ENCODE assay signal across 35 mouse cellular contexts in the genomic region with DNA sequence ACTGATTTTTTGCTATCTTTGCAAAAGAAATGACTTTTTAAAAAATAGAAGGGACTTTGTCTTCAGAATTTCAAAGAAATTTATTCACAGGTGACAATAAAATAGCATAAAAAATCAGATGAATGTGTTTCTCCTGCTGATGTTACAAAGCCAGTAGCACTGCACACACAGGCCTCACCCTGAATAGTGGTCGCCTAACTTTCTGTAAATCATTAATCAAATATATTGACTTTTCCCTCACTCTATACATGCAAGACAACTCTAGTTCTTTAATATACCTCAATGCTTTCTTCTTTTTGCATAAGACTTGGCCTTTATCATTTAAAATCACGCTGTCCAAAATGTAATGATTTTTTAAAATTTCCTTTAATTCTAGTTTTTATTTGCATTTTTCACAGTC. TPM values are rescaled to one million over a fixed set of nuclear protein-coding genes. Genes with fewer than 3 reads are reported as not detected.
"Had no signal": no experiment of that assay in that cellular context is flagged by ENCODE, and none has a peak within 500 bp of the region (broad histone marks: within the 10 kb centered on the region; RNA-seq: fewer than 3 reads in every experiment).

No protein-coding gene starts in this region.

- H3K4me1 ChIP-seq: limb, embryonic 10.5 days; limb, embryonic 12.5 days; limb, embryonic 13.5 days; limb, embryonic 15.5 days; liver, embryonic 12.5 days; liver, embryonic 13.5 days; liver, embryonic 15.5 days; lung, embryonic 15.5 days; megakaryocyte, embryonic 14.5 days; midbrain, embryonic 10.5 days; midbrain, embryonic 12.5 days; midbrain, embryonic 13.5 days; midbrain, embryonic 15.5 days had no signal

- ATAC-seq: liver, embryonic 12.5 days; liver, postnatal 0 days; lung, postnatal 0 days; midbrain, embryonic 13.5 days; midbrain, embryonic 15.5 days; midbrain, embryonic 16.5 days had no signal

- H3K9me3 ChIP-seq: limb, embryonic 10.5 days; limb, embryonic 12.5 days; limb, embryonic 13.5 days; limb, embryonic 15.5 days; liver, embryonic 12.5 days; liver, embryonic 13.5 days; liver, embryonic 15.5 days; lung, embryonic 15.5 days; megakaryocyte, embryonic 14.5 days; midbrain, embryonic 10.5 days; midbrain, embryonic 12.5 days; midbrain, embryonic 13.5 days; midbrain, embryonic 15.5 days had no signal

- DNase-seq: left cerebral cortex, postnatal 4 days; liver; liver, embryonic 13.5 days; liver, postnatal 0 days; lung, adult 18-20 months; lung, adult 2 months; lung, embryonic 14.5 days; lung, postnatal 10 days; lung, postnatal 14 days; lung, postnatal 36 days; lung, postnatal 4 days; midbrain, embryonic 14.5 days had no signal

- H3K4me2 ChIP-seq: limb, embryonic 12.5 days; limb, embryonic 13.5 days; limb, embryonic 15.5 days; liver, embryonic 11.5 days; liver, embryonic 12.5 days; liver, embryonic 13.5 days; liver, embryonic 15.5 days; lung, embryonic 14.5 days; lung, embryonic 15.5 days; midbrain, embryonic 11.5 days; midbrain, embryonic 12.5 days; midbrain, embryonic 13.5 days; midbrain, embryonic 15.5 days had no signal

- H3K9ac ChIP-seq: limb, embryonic 12.5 days; limb, embryonic 13.5 days; limb, embryonic 15.5 days; liver, embryonic 12.5 days; liver, embryonic 13.5 days; liver, embryonic 14.5 days; liver, embryonic 15.5 days; liver, postnatal 0 days; lung, embryonic 14.5 days; lung, embryonic 15.5 days; midbrain, embryonic 12.5 days; midbrain, embryonic 13.5 days; midbrain, embryonic 15.5 days had no signal

- H3K36me3 ChIP-seq: limb, embryonic 10.5 days; limb, embryonic 12.5 days; limb, embryonic 13.5 days; limb, embryonic 15.5 days; liver, embryonic 12.5 days; liver, embryonic 13.5 days; liver, embryonic 15.5 days; lung, embryonic 15.5 days; midbrain, embryonic 10.5 days; midbrain, embryonic 12.5 days; midbrain, embryonic 13.5 days; midbrain, embryonic 15.5 days had no signal

- H3K27me3 ChIP-seq: liver, embryonic 12.5 days; liver, embryonic 13.5 days; liver, embryonic 15.5 days; lung, embryonic 15.5 days; megakaryocyte, embryonic 14.5 days had no signal

- H3K27ac ChIP-seq: limb, embryonic 10.5 days; limb, embryonic 12.5 days; limb, embryonic 13.5 days; limb, embryonic 15.5 days; liver, embryonic 12.5 days; liver, embryonic 13.5 days; liver, embryonic 14.5 days; liver, embryonic 15.5 days; lung, embryonic 15.5 days; macrophage; midbrain, embryonic 10.5 days; midbrain, embryonic 12.5 days; midbrain, embryonic 13.5 days; midbrain, embryonic 15.5 days had no signal

- H3K4me3 ChIP-seq: limb, embryonic 10.5 days; limb, embryonic 12.5 days; limb, embryonic 13.5 days; limb, embryonic 15.5 days; liver, embryonic 12.5 days; liver, embryonic 13.5 days; liver, embryonic 15.5 days; lung, embryonic 15.5 days; megakaryocyte, embryonic 14.5 days; midbrain, embryonic 10.5 days; midbrain, embryonic 12.5 days; midbrain, embryonic 13.5 days; midbrain, embryonic 15.5 days; myocyte had no signal

RNA-seq across cellular contexts. Expression of a gene that starts 32.3 kb away (rescaled TPM):
- polyA plus RNA-seq: limb, embryonic 10.5 days; limb, embryonic 12.5 days; liver, adult 2 months; liver, embryonic 11.5 days; liver, embryonic 12.5 days; liver, embryonic 13.5 days; liver, embryonic 14.5 days; liver, embryonic 15.5 days; liver, embryonic 16.5 days; liver, postnatal 0 days; lung, adult 2 months; lung, embryonic 16.5 days; lung, postnatal 0 days; macrophage; midbrain, embryonic 11.5 days; midbrain, embryonic 12.5 days; midbrain, embryonic 13.5 days; midbrain, embryonic 14.5 days; midbrain, embryonic 15.5 days; midbrain, embryonic 16.5 days; midbrain, postnatal 0 days; myocyte had no signal
